Mouse (Mus musculus) hindbrain, embryonic 12.5 days (tissue): Measurements from ENCODE around the gene Adig. TPM values are rescaled to one million over a fixed set of nuclear protein-coding genes. Genes with fewer than 3 reads are reported as not detected.

Experiments
- ATAC-seq: fragments of 200-750 bp; cut with Nextera tagmentation; 2 replicates; pipeline ENCODE4 v1.8.0; 2017; ENCODE audit warnings: moderate TSS enrichment; ENCODE audit not compliant: low FRiP score
- H3K27ac ChIP-seq: fragments of 300-500 bp; sonication (generic); 2 replicates; pipeline ENCODE4 v1.5.1; 2016; ENCODE audit warnings: mild to moderate bottlenecking
- H3K27me3 ChIP-seq: fragments of 300-500 bp; sonication (generic); 2 replicates; pipeline ENCODE4 v1.6.1; 2016; ENCODE audit warnings: mild to moderate bottlenecking
- H3K36me3 ChIP-seq: fragments of 300-500 bp; sonication (generic); 2 replicates; pipeline ENCODE4 v1.6.1; 2016; ENCODE audit warnings: mild to moderate bottlenecking
- H3K4me1 ChIP-seq: fragments of 300-500 bp; sonication (generic); 2 replicates; pipeline ENCODE4 v1.6.1; 2016
- H3K4me2 ChIP-seq: fragments of 300-500 bp; sonication (generic); replicated peaks from 2 replicates; pipeline ENCODE4 v1.6.1; 2016; ENCODE audit warnings: mild to moderate bottlenecking
- H3K4me3 ChIP-seq: fragments of 300-500 bp; sonication (generic); 2 replicates; pipeline ENCODE4 v1.5.1; 2016; ENCODE audit warnings: mild to moderate bottlenecking
- H3K9ac ChIP-seq: fragments of 300-500 bp; sonication (generic); 2 replicates; pipeline ENCODE4 v1.6.1; 2016; ENCODE audit warnings: mild to moderate bottlenecking, moderate library complexity
- H3K9me3 ChIP-seq: fragments of 300-500 bp; sonication (generic); replicated peaks from 2 replicates; pipeline ENCODE4 v1.6.1; 2016; ENCODE audit warnings: mild to moderate bottlenecking
- WGBS: fragments of 180-500 bp; shearing (Covaris S2); methylation state at CpG from one replicate; pipeline ENCODE4 v1.1.7; 2016; 5-methylcytosine and 5-hydroxymethylcytosine counted together
- polyA plus RNA-seq: library from polyadenylated mRNA; unstranded; fragments of >200 nt; fragmentation: Nextera tagmentation; extraction: Ambion mirVana; gene quantifications from 2 replicates; pipeline ENCODE4 v1.2.1, GENCODE M21; 2016

Gene Adig
- polyA plus RNA-seq, 1 experiment from 2014 or later = not detected

DNA sequence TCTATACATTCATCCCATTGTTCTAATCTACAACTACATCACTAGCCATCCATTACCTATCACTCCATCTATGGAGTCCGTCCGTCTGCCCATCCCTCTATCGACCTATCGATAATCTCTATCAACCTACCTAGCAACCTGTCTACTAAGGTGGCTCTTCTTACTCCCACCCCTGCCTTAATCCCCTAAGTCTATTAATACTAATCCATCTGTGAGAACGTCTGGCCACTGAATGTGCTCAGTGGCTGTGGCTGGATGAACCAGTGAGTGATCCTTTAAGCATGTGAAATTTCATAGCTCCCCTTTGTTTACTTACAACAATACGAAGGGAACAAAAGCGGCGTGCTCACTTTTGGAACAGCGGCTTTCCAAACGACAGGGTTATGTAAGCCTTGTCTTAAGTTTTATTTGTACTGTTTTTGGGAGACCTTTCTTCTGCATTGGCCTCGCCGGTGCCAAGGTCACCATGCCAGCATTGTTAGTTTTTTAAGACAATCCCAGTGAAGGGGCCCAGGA lies 11.5 kb downstream of the Adig start:
- Histone ChIP-seq H3K9me3 (no peaks in the 10 kb centered on the region), H3K4me2 (no peak overlapping the region), H3K27me3 (no peaks in the 10 kb centered on the region), H3K4me1 (no peaks in the 10 kb centered on the region), H3K4me3 (no peak overlapping the region), H3K36me3 (no peaks in the 10 kb centered on the region), H3K9ac (no peak overlapping the region), H3K27ac (no peak overlapping the region)
- 82% methylated on average over 12 of the region's 12 CpGs for WGBS
- no peak for ATAC-seq

DNA sequence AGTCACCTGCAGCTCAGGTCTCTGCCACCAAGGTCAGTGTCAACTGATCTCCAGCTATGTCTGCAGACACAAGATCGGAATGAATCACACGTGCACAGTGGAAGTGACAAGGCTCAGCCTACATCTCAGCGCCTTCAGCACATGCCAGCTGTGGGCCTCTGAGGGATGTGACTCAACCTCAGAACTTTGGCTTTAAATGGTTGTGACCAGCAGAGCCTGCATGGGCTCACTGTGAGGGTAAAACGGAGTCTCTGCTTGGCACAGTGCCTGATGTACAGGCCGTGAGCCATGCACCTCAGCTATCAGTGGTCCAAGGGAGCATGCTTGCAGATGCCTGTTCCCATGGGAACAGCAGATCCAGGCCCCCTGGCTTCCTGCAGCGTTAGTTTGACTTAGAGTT lies 16.2 kb downstream of the Adig start:
- H3K9ac ChIP-seq = no peak overlapping the region
- H3K27me3 ChIP-seq = no peaks in the 10 kb centered on the region
- H3K9me3 ChIP-seq = no peaks in the 10 kb centered on the region
- H3K4me3 ChIP-seq = no peak overlapping the region
- H3K27ac ChIP-seq = no peak overlapping the region
- 66% methylated on average over 6 of the region's 6 CpGs for WGBS
- no peaks in the 10 kb centered on the region for H3K4me1 ChIP-seq
- H3K36me3 ChIP-seq = no peaks in the 10 kb centered on the region
- no peak overlapping the region for H3K4me2 ChIP-seq
- ATAC-seq = no peak

DNA sequence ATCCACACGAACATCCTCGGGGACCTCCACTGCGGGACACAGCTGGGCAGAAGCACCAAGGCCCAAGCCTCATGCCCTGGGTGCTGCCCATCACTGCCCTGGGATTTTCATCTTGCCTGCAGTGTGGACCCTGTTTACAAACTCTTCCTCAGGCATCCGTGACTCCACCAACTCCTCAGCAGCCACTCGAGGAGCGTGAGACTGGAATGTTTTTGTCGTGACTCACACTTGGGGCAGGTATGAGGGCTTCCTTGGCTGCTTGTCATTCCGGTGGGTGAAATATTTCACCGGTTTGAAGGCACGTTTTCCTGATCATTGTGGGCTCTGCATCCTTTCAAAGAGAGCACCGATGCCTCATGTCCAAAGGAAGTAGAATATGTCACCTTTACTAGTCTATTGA lies 16.7 kb downstream of the Adig start:
- Histone ChIP-seq H3K27ac (no peak overlapping the region), H3K4me2 (no peak overlapping the region), H3K9ac (no peak overlapping the region), H3K27me3 (no peaks in the 10 kb centered on the region), H3K4me3 (no peak overlapping the region), H3K9me3 (no peaks in the 10 kb centered on the region), H3K36me3 (no peaks in the 10 kb centered on the region), H3K4me1 (no peaks in the 10 kb centered on the region)
- WGBS = 83% methylated on average over 11 of the region's 11 CpGs
- no peak for ATAC-seq

DNA sequence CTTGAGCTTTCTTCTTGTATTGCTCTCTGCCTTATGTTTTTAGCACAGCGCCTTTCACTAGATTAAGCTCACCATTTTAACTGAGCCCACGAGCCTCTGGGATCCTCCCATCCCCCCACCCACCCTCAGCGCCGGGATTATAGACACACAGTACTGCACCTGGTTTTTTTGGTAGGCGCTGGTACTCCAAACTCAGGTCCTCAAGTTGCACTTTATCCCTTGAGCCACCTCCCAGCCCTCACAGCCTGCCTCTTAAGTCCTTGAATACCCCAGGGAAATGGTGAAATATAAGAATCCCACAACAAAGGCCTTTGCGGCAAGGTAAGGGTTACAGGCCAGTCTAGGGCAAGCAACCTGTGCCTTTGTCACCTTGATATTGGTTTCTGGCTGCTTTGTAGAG lies 17.4 kb downstream of the Adig start:
- H3K4me2 ChIP-seq = no peak overlapping the region
- 77% methylated on average over 6 of the region's 6 CpGs for WGBS
- no peaks in the 10 kb centered on the region for H3K9me3 ChIP-seq
- no peaks in the 10 kb centered on the region for H3K4me1 ChIP-seq
- no peak for ATAC-seq
- no peak overlapping the region for H3K27ac ChIP-seq
- no peaks in the 10 kb centered on the region for H3K36me3 ChIP-seq
- no peak overlapping the region for H3K4me3 ChIP-seq
- no peaks in the 10 kb centered on the region for H3K27me3 ChIP-seq
- no peak overlapping the region for H3K9ac ChIP-seq

DNA sequence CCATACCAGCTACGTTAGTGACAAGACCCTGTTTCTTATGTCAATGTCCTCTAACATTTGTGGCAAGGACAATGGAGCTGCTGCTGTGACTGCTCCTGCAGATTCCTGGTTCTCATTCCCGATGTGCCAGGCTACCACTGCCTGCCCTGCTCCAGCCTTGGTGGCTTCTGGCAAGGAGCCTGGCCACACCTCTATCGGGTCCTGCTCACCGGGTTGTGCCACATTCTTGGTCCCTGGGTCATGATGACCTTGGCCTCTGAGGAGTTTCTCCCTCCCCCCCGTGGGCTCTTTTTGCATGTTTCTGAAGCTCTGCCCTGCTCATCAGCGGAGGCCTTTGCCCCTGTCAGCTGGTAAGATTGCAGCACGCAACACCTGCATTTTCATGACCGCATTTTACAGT lies 20.6 kb downstream of the Adig start:
- Histone ChIP-seq H3K27me3 (no peaks in the 10 kb centered on the region), H3K4me1 (no peaks in the 10 kb centered on the region)

DNA sequence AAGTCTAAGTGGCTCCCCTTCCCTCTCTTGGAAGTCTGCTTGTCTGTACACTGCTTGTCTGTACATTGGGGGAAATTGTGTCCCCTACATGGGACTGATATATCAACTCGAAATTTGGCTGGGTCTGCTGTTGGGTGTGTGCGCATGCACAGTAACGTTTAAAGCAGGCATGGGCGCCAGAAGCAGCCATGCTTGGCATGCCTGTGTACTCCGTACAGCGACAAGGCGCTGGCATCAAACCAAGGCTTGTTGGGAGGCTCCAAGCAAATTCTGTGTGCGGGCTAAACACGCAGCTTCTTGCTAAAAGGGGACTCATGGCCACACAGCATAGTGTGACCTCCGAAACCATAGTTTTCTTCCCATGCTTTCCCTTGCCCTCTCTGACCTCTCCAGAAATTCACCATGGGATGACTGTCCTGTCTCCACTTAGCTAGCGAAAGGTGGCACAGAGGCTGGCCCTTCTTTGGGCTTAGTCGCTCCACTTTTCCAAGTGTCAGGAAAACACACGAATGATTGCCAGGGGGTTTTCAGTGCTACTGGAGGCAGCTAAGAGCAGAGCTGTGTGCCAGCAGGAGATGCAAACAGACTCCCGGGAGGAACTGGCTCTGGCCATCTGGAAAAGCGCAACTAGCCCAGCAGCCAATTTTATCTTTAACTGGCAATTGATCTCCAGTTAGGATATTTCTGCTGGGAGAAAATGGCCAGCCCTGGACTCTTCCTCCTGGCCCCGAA lies 21.9 kb downstream of the Adig start:
- Histone ChIP-seq H3K36me3 (no peaks in the 10 kb centered on the region), H3K9ac (no peak overlapping the region), H3K4me3 (no peak overlapping the region), H3K4me2 (no peak overlapping the region), H3K27me3 (no peaks in the 10 kb centered on the region), H3K4me1 (no peaks in the 10 kb centered on the region), H3K27ac (no peak overlapping the region), H3K9me3 (no peaks in the 10 kb centered on the region)
- ATAC-seq = no peak
- 75% methylated on average over 16 of the region's 16 CpGs for WGBS

More for the DNA sequence above, 20.6 kb downstream of the Adig start:
- no peaks in the 10 kb centered on the region for H3K36me3 ChIP-seq
- ATAC-seq = no peak
- 81% methylated on average over 8 of the region's 8 CpGs for WGBS
- no peak overlapping the region for H3K27ac ChIP-seq
- no peak overlapping the region for H3K4me2 ChIP-seq
- no peak overlapping the region for H3K4me3 ChIP-seq
- H3K9ac ChIP-seq = no peak overlapping the region
- H3K9me3 ChIP-seq = no peaks in the 10 kb centered on the region

DNA sequence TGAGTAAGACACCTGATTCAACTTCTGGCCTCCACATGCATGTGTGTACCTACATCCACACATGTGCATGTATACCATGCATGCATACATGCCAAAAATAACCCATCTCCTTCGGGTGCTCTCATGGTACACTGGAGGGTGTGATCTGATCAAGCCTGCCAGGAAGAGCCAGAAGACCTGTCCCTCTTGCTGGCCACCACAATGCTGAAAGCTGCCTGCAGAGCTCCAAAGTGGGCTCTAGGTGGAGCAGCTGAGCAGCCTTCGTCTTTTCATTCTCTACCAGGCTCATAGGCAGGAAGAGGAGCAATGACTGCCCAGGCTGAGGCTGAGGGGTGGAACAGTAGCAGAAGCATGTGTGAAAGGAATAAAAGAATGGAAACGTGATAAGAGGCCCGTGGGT lies 31.7 kb downstream of the Adig start:
- no peak overlapping the region for H3K4me3 ChIP-seq

DNA sequence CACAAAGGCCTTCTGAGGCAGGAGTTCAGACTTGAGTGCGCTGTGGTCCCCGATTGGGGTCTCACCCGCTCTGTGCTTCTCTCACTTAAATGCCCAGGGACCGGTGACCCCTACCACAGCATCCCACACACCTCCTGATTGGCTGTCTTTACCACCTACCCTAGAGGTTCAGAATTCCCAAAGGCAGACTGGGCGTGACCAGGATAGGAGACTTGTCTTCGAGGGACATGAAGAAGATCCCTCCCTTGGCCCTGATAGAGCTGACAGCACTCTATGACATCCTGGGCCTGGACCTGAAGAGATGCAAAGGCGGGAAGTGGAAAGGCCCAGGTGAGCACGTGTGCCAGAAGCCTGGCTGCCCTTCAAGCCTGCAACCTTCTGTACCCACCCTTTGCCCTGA lies 32.1 kb downstream of the Adig start:
- H3K9ac ChIP-seq = no peak overlapping the region
- H3K27me3 ChIP-seq = no peaks in the 10 kb centered on the region
- H3K27ac ChIP-seq = no peak overlapping the region
- no peaks in the 10 kb centered on the region for H3K4me1 ChIP-seq
- no peaks in the 10 kb centered on the region for H3K9me3 ChIP-seq
- ATAC-seq = no peak
- no peaks in the 10 kb centered on the region for H3K36me3 ChIP-seq
- H3K4me2 ChIP-seq = no peak overlapping the region
- no peak overlapping the region for H3K4me3 ChIP-seq
- 79% methylated on average over 8 of the region's 8 CpGs for WGBS

More for the DNA sequence above, 31.7 kb downstream of the Adig start:
- Histone ChIP-seq H3K36me3 (no peaks in the 10 kb centered on the region), H3K4me2 (no peak overlapping the region), H3K9me3 (no peaks in the 10 kb centered on the region), H3K27ac (no peak overlapping the region), H3K9ac (no peak overlapping the region), H3K4me1 (no peaks in the 10 kb centered on the region), H3K27me3 (no peaks in the 10 kb centered on the region)
- peak; percentile 52 for ATAC-seq
- WGBS = 7% methylated on average over 4 of the region's 4 CpGs

DNA sequence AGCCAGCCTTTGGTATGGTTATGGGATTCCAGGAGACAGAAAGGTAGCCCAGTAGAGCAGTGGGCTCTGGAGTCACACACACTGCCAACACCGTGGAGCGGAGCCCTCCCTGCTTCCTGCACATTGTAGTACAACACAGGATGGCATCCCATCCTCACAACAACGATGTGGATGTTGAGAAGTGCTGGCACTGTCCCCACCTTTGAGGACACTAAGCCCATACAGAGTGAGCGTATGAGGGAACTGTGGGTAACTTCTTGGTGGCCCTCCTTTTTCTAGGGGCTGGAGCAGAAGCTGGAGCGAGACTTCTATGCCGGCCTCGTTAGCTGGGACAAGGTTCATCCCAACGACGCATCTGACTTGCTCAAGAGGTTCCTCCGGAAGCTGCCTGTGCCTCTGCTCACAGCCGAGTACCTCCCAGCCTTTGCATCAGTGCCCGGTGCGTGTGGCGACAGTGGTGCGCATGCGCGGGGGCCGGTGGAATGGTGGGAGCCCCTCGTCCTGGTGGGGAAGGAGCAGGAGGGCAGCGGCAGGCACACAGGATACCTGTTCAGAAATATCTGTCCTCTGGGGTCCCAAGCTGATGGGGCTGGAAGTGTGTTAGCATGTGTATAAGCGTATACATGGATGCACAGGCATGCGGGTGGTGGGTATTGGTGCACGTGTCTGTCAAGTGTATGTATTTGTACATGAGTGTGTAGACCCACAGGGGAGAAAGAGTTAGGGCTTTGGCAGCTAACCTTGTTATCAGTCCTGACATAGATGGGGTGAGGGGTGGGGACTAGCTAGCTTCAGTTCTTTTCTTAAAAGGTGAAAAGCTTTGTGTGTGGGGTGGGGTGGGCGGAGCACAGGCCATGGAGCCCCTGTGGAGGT lies 37.3 kb downstream of the Adig start:
- Histone ChIP-seq H3K4me2 (peak overlapping the region; percentile 44), H3K9ac (peak overlapping the region; percentile 27; the same call in 1 of the 2 replicates), H3K36me3 (no peaks in the 10 kb centered on the region), H3K27ac (no peak overlapping the region), H3K27me3 (0 out of 2 replicates have a peak, but pooled peaks cover 3% of the 10 kb centered on the region), H3K9me3 (no peaks in the 10 kb centered on the region), H3K4me3 (peak overlapping the region; percentile 8; the same call in 1 of the 2 replicates), H3K4me1 (no peaks in the 10 kb centered on the region)
- ATAC-seq = 0 out of 2 replicates have a peak, but pooled peaks have one; percentile 35
- WGBS = 56% methylated on average over 24 of the region's 24 CpGs

DNA sequence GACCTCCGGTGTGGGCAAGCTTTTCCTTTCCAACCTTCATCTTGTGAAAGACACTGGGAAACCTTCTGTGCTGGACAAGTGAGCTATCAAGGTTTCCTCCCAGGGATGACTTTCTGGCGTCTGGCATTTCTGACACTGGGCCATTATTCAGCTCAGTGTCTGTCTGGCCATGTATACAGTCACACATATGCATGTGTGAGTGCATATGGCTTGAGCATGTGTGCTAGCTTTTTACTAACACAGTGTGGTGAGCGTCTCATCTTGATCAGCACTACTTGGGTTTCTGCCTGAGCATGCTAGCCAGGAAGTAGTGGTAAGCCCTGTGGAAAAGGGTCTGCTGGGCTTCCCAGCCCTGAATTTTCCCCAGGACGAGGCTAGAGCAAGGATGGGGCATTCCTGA lies 38.9 kb downstream of the Adig start:
- WGBS = 56% methylated on average over 4 of the region's 4 CpGs

DNA sequence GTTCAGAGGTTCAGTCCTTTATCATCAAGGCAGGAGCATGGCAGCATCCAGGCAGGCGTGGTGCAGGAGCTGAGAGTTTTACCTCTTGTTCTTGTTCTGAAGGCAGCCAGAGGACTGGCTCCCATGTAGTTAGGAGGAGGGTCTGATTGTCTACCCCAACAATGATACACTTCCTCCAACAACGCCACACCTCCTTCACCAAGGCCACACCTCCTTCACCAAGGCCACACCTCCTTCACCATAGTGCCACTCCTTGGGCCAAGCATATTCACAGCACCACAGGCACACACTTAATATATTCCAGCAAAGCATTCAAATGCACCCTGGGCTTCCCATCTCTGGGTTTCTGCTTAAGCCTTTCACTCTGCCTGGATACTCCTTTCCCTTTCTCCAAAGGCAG lies 42.9 kb downstream of the Adig start:
- Histone ChIP-seq H3K4me3 (no peak overlapping the region), H3K9me3 (no peaks in the 10 kb centered on the region), H3K9ac (no peak overlapping the region), H3K27me3 (peaks cover 11% of the 10 kb centered on the region; the same call in 1 of the 2 replicates), H3K36me3 (no peaks in the 10 kb centered on the region), H3K4me1 (peaks cover 3% of the 10 kb centered on the region; the same call in 1 of the 2 replicates), H3K4me2 (no peak overlapping the region), H3K27ac (no peak overlapping the region)
- 73% methylated on average over 2 of the region's 2 CpGs for WGBS
- ATAC-seq = no peak

More for the DNA sequence above, 38.9 kb downstream of the Adig start:
- no peak overlapping the region for H3K4me2 ChIP-seq
- H3K4me3 ChIP-seq = no peak overlapping the region
- 0 out of 2 replicates have a peak, but pooled peaks cover 3% of the 10 kb centered on the region for H3K27me3 ChIP-seq
- H3K36me3 ChIP-seq = no peaks in the 10 kb centered on the region
- no peaks in the 10 kb centered on the region for H3K9me3 ChIP-seq
- ATAC-seq = no peak
- no peak overlapping the region for H3K27ac ChIP-seq
- H3K4me1 ChIP-seq = no peaks in the 10 kb centered on the region
- H3K9ac ChIP-seq = no peak overlapping the region

DNA sequence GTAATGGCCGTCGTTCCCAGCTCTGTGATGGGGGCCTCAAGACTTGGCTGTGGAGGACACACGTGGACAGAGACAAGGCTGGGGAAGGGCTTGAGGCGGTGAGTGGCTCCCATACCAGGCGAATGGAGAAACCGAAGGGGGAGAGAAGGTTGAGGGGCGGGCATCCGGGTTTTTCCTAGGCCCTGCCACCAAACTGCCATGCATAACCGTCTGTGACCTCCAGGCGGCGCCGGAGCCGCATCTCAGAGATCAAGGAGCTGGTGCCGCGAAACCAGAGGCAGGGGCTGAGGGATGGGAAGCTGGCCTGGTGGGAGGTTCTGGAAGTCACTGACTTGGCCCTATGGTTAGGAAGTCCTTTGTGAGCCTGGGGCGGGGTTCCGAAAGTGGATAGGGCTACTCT lies 44.3 kb downstream of the Adig start:
- Histone ChIP-seq H3K9me3 (no peaks in the 10 kb centered on the region), H3K27ac (no peak overlapping the region), H3K27me3 (peaks cover 14% of the 10 kb centered on the region), H3K9ac (no peak overlapping the region), H3K36me3 (no peaks in the 10 kb centered on the region), H3K4me1 (peaks cover 3% of the 10 kb centered on the region; the same call in 1 of the 2 replicates), H3K4me3 (no peak overlapping the region), H3K4me2 (no peak overlapping the region)
- 1% methylated on average over 17 of the region's 17 CpGs for WGBS
- ATAC-seq = peak; percentile 59
